Mouse (Mus musculus) hindbrain, embryonic 12.5 days (tissue): ENCODE data around the gene Syne1. TPM values are rescaled to one million over a fixed set of nuclear protein-coding genes. Genes with fewer than 3 reads are reported as not detected.

Experiments
- ATAC-seq: fragments of 200-750 bp; cut with Nextera tagmentation; 2 replicates; pipeline ENCODE4 v1.8.0; 2017; ENCODE audit warnings: moderate TSS enrichment; ENCODE audit not compliant: low FRiP score
- H3K27ac ChIP-seq: fragments of 300-500 bp; sonication (generic); 2 replicates; pipeline ENCODE4 v1.5.1; 2016; ENCODE audit warnings: mild to moderate bottlenecking
- H3K27me3 ChIP-seq: fragments of 300-500 bp; sonication (generic); 2 replicates; pipeline ENCODE4 v1.6.1; 2016; ENCODE audit warnings: mild to moderate bottlenecking
- H3K36me3 ChIP-seq: fragments of 300-500 bp; sonication (generic); 2 replicates; pipeline ENCODE4 v1.6.1; 2016; ENCODE audit warnings: mild to moderate bottlenecking
- H3K4me1 ChIP-seq: fragments of 300-500 bp; sonication (generic); 2 replicates; pipeline ENCODE4 v1.6.1; 2016
- H3K4me2 ChIP-seq: fragments of 300-500 bp; sonication (generic); replicated peaks from 2 replicates; pipeline ENCODE4 v1.6.1; 2016; ENCODE audit warnings: mild to moderate bottlenecking
- H3K4me3 ChIP-seq: fragments of 300-500 bp; sonication (generic); 2 replicates; pipeline ENCODE4 v1.5.1; 2016; ENCODE audit warnings: mild to moderate bottlenecking
- H3K9ac ChIP-seq: fragments of 300-500 bp; sonication (generic); 2 replicates; pipeline ENCODE4 v1.6.1; 2016; ENCODE audit warnings: mild to moderate bottlenecking, moderate library complexity
- H3K9me3 ChIP-seq: fragments of 300-500 bp; sonication (generic); replicated peaks from 2 replicates; pipeline ENCODE4 v1.6.1; 2016; ENCODE audit warnings: mild to moderate bottlenecking
- WGBS: fragments of 180-500 bp; shearing (Covaris S2); methylation state at CpG from one replicate; pipeline ENCODE4 v1.1.7; 2016; 5-methylcytosine and 5-hydroxymethylcytosine counted together
- polyA plus RNA-seq: library from polyadenylated mRNA; unstranded; fragments of >200 nt; fragmentation: Nextera tagmentation; extraction: Ambion mirVana; gene quantifications from 2 replicates; pipeline ENCODE4 v1.2.1, GENCODE M21; 2016

Gene Syne1
- polyA plus RNA-seq, 1 experiment from 2014 or later, result 7.0 TPM

DNA sequence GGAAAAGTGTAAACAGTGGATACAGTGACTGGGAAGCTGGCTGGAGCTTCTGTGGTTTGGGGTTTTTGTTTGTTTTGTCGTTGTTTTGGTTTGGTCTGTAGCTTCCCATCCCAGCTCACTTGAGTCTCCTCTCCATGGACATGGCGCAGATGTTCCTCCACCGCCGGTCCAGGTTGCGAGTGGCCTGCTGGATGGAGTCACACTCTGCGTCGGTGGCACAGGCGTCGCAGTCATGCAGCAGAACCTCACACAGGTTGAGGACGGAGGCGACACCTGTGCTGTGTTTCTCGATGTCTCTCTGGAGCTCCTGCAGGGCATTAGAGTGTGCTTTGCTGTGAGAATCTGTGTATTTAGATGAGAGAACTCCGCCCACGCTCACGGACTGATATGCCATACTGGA lies 493.6 kb downstream of the Syne1 start:
- WGBS, result 93% methylated on average over 15 of the region's 15 CpGs
- no peak overlapping the region for H3K27ac ChIP-seq

DNA sequence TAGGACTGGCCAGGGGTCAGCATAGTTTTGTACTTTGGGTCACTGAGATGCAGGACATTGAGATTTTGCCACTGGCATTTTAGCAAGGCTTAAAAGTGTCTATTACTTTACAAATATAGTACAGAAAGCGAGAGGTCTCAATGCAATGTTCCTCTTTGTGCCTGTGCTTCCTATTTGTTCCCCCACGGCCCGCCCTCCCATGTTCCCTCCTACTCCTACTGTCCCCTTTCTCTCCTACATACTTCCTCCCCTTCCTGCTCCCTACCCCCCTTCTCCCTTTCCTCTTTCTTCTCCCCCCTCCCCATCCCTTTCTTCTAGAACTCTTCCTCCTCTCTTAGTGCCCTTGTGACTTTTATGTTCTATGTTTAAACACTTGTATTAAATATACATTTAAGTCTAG lies 494.3 kb downstream of the Syne1 start:
- 71% methylated on average over 3 of the region's 3 CpGs for WGBS
- H3K4me3 ChIP-seq, result no peak overlapping the region
- no peak overlapping the region for H3K27ac ChIP-seq
- H3K4me2 ChIP-seq, result no peak overlapping the region
- H3K36me3 ChIP-seq, result no peaks in the 10 kb centered on the region
- H3K4me1 ChIP-seq, result peaks cover 5% of the 10 kb centered on the region; the same call in 1 of the 2 replicates
- H3K9ac ChIP-seq, result no peak overlapping the region
- no peaks in the 10 kb centered on the region for H3K9me3 ChIP-seq
- H3K27me3 ChIP-seq, result no peaks in the 10 kb centered on the region
- ATAC-seq, result no peak

More for the DNA sequence above, 493.6 kb downstream of the Syne1 start:
- Histone ChIP-seq H3K4me3 (no peak overlapping the region), H3K27me3 (no peaks in the 10 kb centered on the region), H3K36me3 (no peaks in the 10 kb centered on the region), H3K9ac (no peak overlapping the region), H3K4me1 (peaks cover 5% of the 10 kb centered on the region; the same call in 1 of the 2 replicates), H3K9me3 (no peaks in the 10 kb centered on the region), H3K4me2 (no peak overlapping the region)
- ATAC-seq, result no peak

DNA sequence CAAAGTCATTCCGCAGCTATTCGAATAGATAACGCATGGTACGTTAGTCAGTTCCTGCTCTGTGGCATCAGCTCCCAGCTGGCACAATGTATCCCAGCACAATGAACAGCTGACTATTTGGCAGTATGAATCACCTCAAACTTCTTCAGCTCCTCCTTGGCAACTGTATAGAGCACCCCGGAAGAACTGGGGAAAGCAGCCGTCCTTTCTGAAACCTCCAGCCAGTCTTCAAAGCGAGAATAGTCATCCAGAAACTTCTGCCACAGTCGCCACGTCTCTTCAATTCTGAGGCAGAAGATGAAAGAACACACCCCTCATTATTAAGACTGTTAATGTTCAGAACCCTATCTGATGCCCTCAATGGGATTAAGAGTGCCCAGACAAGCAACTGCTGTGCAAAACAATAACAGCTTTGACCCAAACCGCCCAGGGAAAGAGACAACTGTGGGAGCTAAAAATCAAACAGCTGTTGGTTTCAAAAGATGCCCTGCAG lies 495.0 kb downstream of the Syne1 start:
- no peaks in the 10 kb centered on the region for H3K27me3 ChIP-seq
- 59% methylated on average over 10 of the region's 10 CpGs for WGBS
- H3K4me1 ChIP-seq, result peaks cover 5% of the 10 kb centered on the region; the same call in 1 of the 2 replicates
- H3K9me3 ChIP-seq, result no peaks in the 10 kb centered on the region
- no peak overlapping the region for H3K4me2 ChIP-seq
- H3K36me3 ChIP-seq, result no peaks in the 10 kb centered on the region
- no peak overlapping the region for H3K9ac ChIP-seq
- ATAC-seq, result no peak
- no peak overlapping the region for H3K27ac ChIP-seq
- H3K4me3 ChIP-seq, result no peak overlapping the region

DNA sequence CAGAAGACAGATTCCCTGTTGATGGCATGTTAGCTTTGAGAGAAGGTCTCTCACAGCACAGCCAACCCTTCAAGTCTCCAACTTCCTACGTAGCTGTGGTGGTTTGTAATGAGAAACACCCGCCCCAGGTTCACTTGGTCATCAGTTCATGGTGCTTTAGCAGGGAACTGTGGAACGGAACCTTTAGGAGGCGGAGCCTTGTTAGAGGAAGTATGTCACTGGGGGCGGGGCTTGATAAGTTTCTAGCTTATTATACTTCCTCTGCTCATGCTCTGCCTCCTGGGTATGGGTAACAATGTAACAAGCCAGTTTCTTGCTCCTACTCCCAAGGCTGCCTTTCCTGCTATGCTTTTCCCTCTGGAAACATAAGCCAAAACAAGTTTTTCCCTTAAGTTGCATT lies 505.6 kb downstream of the Syne1 start:
- Histone ChIP-seq H3K4me3 (no peak overlapping the region), H3K36me3 (0 out of 2 replicates have a peak, but pooled peaks cover 6% of the 10 kb centered on the region), H3K9me3 (no peaks in the 10 kb centered on the region), H3K9ac (no peak overlapping the region), H3K27me3 (no peaks in the 10 kb centered on the region), H3K4me2 (no peak overlapping the region), H3K27ac (no peak overlapping the region), H3K4me1 (no peaks in the 10 kb centered on the region)
- no peak for ATAC-seq
- 89% methylated on average over 5 of the region's 5 CpGs for WGBS

DNA sequence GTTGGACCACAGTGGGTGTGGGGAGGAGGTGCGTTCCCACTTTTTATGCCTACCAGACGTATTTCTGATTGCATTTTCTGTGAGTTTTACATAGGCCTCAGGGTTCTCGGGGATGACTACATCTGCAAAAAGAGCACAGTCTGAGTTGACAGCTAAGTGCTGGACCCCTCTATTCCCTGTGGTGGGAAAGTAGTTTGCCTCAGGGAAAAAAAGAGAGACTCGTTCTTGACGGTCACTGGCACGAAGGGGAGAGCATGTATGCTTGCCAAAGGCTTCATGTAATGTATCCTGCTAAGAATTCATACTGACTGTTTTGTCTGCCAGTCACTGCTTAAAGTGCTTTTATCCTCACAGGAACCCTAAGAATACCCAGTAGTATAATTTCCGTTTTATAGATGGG lies 506.1 kb downstream of the Syne1 start:
- no peak overlapping the region for H3K9ac ChIP-seq
- no peak for ATAC-seq
- H3K4me1 ChIP-seq, result no peaks in the 10 kb centered on the region
- H3K27me3 ChIP-seq, result no peaks in the 10 kb centered on the region
- H3K36me3 ChIP-seq, result 0 out of 2 replicates have a peak, but pooled peaks cover 11% of the 10 kb centered on the region
- 79% methylated on average over 7 of the region's 7 CpGs for WGBS
- no peak overlapping the region for H3K27ac ChIP-seq
- H3K4me3 ChIP-seq, result no peak overlapping the region
- H3K4me2 ChIP-seq, result no peak overlapping the region
- no peaks in the 10 kb centered on the region for H3K9me3 ChIP-seq

DNA sequence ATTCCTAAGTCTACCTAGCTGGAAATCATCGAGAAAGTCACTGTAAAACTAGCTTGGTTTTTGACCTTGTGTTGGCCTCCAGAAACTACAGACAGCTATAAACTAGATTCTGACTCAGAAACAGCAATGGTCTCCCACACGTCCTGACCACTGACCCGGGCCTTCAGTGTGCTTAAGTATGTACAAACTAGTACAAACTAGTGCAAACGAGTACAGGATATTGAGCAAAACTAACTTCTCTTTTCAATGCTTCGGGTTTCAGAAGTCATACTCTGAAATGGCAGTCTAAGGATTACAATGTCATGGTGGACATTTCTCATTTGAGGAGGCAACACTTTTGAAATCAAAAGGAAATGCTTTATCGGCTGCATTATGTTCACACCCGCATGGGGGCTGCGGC lies 506.8 kb downstream of the Syne1 start:
- ATAC-seq, result no peak
- 92% methylated on average over 8 of the region's 8 CpGs for WGBS
- H3K9ac ChIP-seq, result no peak overlapping the region
- no peaks in the 10 kb centered on the region for H3K9me3 ChIP-seq
- no peak overlapping the region for H3K4me2 ChIP-seq
- H3K4me3 ChIP-seq, result no peak overlapping the region
- H3K36me3 ChIP-seq, result 0 out of 2 replicates have a peak, but pooled peaks cover 11% of the 10 kb centered on the region
- no peaks in the 10 kb centered on the region for H3K4me1 ChIP-seq
- no peak overlapping the region for H3K27ac ChIP-seq
- H3K27me3 ChIP-seq, result no peaks in the 10 kb centered on the region

DNA sequence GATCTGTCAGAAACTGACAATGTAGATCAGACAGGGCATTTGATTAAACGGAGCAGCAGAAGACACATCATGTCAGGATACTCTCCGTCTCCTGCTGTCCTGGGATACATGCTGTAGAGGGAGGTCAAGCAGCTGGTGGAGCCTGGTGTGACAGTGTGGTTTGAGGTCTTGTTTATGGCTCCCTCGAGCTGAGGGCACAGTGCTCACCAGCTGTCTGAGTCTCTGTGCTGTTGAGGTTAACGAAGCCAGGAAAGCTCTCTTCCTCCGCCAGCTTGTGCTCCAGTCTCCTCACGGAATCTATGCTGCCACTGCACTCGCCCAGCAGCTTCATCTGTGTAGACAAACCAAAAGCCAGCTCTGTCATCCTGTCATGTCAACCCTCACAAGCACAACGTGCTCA lies 510.0 kb downstream of the Syne1 start:
- no peak for ATAC-seq
- H3K27ac ChIP-seq, result no peak overlapping the region
- WGBS, result 76% methylated on average over 8 of the region's 8 CpGs

DNA sequence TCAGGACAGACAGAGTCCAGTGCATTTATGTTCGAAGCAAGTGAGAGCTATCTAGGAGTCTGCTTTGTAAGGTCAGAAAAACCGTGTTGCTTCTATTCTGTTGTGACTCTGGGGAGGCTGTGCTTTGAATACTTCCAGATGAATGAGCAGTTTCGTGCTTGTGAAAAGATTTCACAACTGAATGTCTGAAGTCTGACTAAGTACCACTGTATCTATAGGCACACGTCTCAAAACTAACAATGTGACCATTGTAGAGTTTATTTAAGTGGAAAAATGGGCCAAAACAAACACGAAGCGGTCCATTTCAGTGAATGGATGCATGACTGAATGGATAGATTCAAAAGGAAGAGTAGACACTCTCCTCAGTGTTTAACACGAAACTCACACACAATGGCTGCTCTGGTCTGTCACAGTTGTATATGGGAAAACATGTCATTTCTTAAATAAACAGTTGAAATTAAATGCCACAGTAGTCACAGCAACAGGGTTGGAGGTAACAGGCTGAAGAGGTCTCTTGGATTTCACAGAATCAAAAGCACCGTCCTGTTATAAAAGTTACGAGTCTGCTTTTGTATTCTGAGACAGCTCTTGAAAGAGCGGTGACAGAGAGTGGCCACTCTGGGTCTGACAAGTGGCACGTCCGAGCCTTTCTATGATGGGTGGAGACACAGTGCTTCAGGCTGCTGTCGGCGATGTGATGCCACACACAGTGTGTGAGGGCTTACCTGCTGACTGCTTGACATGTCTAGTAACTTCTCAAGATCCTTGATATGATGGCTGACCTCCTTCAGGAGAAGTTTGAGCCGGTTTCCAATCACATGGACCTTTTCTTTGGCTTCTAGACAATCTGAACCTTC lies 518.9 kb downstream of the Syne1 start:
- WGBS, result 35% methylated on average over 15 of the region's 15 CpGs
- Histone ChIP-seq H3K4me2 (no peak overlapping the region; the same call in 1 of the 2 replicates), H3K4me3 (no peak overlapping the region), H3K9me3 (no peaks in the 10 kb centered on the region), H3K27ac (no peak overlapping the region), H3K27me3 (peaks cover 10% of the 10 kb centered on the region; the same call in 1 of the 2 replicates), H3K4me1 (no peaks in the 10 kb centered on the region), H3K9ac (no peak overlapping the region), H3K36me3 (no peaks in the 10 kb centered on the region; the same call in 1 of the 2 replicates)
- ATAC-seq, result peak; percentile 70

More for the DNA sequence above, 510.0 kb downstream of the Syne1 start:
- Histone ChIP-seq H3K9me3 (no peaks in the 10 kb centered on the region), H3K27me3 (0 out of 2 replicates have a peak, but pooled peaks cover under 1% of the 10 kb centered on the region), H3K4me1 (no peaks in the 10 kb centered on the region), H3K4me3 (no peak overlapping the region), H3K36me3 (0 out of 2 replicates have a peak, but pooled peaks cover 6% of the 10 kb centered on the region), H3K9ac (no peak overlapping the region), H3K4me2 (no peak overlapping the region)

DNA sequence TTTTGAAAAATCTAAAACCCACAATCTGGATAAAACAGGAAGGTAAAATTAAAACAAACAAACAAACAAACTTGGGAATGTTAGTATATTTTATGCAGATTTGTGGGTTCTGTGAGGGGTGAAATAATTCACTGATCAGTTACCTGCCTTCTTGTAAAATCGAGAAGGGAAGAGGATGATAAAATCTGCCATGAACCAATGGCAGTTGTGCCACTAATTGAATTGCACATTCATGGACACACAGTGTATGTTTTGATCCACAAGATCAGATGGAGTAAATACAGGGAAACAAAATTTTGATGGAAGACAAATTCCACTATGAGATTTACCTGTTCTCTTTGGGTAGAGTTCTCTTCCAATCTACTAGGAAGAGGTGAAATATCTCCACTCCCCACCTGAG lies 521.4 kb downstream of the Syne1 start:
- WGBS, result 91% methylated on average over 1 of the region's 1 CpGs
- no peak for ATAC-seq

DNA sequence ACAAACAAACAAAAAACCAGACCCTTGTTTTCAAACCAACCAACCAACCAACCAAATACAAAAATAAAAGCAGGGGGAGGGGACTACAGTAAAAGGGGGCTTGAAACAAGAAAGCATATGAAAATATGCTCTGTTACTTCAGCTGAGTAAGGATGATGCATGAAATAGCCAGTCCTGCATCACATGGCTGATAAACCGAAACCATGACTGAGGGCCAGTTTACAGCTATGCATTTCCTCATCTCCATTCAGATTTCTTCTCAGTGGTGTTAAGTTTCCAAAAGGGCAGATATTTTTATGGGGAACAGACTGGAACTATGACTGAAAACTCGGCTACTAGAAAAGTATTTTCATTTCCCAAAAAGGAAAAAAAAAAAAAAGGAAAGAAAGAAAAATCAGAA lies 522.1 kb downstream of the Syne1 start:
- H3K9me3 ChIP-seq, result no peaks in the 10 kb centered on the region
- no peaks in the 10 kb centered on the region; the same call in 1 of the 2 replicates for H3K36me3 ChIP-seq
- H3K27ac ChIP-seq, result no peak overlapping the region
- no peak overlapping the region for H3K4me3 ChIP-seq
- H3K9ac ChIP-seq, result no peak overlapping the region
- no peak overlapping the region for H3K4me2 ChIP-seq
- no peaks in the 10 kb centered on the region for H3K4me1 ChIP-seq
- no peak for ATAC-seq
- 78% methylated on average over 2 of the region's 2 CpGs for WGBS
- no peaks in the 10 kb centered on the region for H3K27me3 ChIP-seq

More for the DNA sequence above, 521.4 kb downstream of the Syne1 start:
- Histone ChIP-seq H3K27me3 (no peaks in the 10 kb centered on the region), H3K27ac (no peak overlapping the region), H3K9ac (no peak overlapping the region), H3K4me2 (no peak overlapping the region), H3K4me3 (no peak overlapping the region), H3K9me3 (no peaks in the 10 kb centered on the region), H3K36me3 (no peaks in the 10 kb centered on the region; the same call in 1 of the 2 replicates), H3K4me1 (no peaks in the 10 kb centered on the region)

DNA sequence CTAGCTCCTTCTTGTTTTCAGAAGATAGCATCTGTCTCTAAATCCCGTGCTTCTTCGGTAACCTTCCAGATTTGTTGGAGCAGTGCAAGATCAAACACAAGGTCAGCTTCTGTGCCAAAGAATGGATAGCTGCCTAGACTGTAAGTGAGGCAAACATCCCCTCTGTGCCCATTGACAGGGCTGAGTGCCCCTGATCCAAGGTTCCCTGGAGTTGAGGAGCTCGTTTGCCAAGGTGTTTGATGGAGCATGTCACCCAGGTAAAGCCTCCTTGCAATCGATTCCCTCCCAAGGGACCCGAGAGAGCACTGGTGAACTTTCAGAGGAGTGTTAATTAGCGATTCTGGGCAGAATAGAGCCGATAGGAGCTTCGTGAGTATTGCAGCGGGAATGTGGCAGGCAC lies 523.0 kb downstream of the Syne1 start:
- no peak overlapping the region for H3K4me2 ChIP-seq
- ATAC-seq, result no peak
- H3K4me3 ChIP-seq, result no peak overlapping the region
- no peaks in the 10 kb centered on the region for H3K27me3 ChIP-seq
- no peaks in the 10 kb centered on the region; the same call in 1 of the 2 replicates for H3K36me3 ChIP-seq
- 89% methylated on average over 9 of the region's 9 CpGs for WGBS
- no peak overlapping the region for H3K27ac ChIP-seq
- no peaks in the 10 kb centered on the region for H3K4me1 ChIP-seq
- H3K9me3 ChIP-seq, result no peaks in the 10 kb centered on the region
- H3K9ac ChIP-seq, result no peak overlapping the region

DNA sequence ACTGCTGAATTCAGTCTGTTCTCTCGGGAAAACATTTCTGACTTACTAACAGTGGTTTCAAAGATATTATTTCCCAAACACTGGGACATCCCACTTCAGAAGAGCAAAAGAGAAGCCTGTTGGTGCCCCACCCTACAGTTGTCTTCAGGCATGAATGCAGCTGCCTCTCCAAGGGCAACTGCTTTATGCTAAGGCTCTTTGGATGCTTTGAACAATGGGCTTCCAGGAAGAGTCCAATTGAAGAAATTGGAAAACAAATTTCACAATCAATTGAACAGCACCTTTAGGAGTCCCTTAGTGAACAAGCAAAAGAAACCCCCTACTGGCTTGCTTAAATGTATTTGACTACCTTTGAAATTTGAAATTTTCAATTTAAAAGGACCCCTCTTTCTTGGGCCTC lies 524.1 kb downstream of the Syne1 start:
- Histone ChIP-seq H3K9ac (no peak overlapping the region), H3K36me3 (no peaks in the 10 kb centered on the region; the same call in 1 of the 2 replicates), H3K27ac (no peak overlapping the region), H3K4me1 (no peaks in the 10 kb centered on the region), H3K4me3 (no peak overlapping the region), H3K9me3 (no peaks in the 10 kb centered on the region), H3K27me3 (no peaks in the 10 kb centered on the region), H3K4me2 (no peak overlapping the region)
- WGBS, result 88% methylated on average over 1 of the region's 1 CpGs
- ATAC-seq, result no peak
